Mouse (Mus musculus) cerebellum, postnatal 25 days (tissue): ENCODE results near the gene Unc119b.
"Not testable (repeated sequence)": the region's sequence is repeated elsewhere in the genome, so short reads cannot be mapped to it uniquely, and the experiment has no call there.

Experiments used
- DNase-seq, 2 experiments: peaks; one replicate each; pipeline ENCODE4 v3.0.0; 2021; ENCODE audit warnings: mixed read lengths in 2 of 2

Gene Unc119b

GRCm38 (mm10) chr5:115156933-115157589 lies 22.3 kb upstream of the Unc119b start:
- DNase-seq: peak; percentile 19 to 44

DNA sequence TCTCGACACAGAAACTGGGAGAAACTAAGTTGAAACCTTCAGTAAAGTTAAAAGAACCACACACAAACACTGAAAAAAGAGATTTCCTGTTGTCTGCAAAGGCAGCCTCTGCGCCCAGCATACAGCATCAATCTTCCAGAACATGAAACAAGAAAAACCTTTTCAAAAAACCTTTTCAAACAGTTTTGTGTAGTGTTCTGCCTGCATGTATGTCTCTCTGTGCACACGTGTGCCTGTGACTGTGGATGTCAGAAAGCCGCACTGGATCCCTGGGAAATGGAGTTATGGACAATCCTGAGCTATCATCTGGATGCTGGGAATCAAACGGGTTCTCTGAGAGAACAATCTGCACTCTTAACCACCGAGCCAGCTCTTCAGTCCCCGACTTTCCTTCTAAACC lies 21.6 kb upstream of the Unc119b start:
- no peak for DNase-seq

- DNase-seq: peak; percentile 16 to 47
Measured at GRCm38 (mm10) chr5:115155831-115156230, 21.1 kb upstream of the Unc119b start.

- DNase-seq: no peak
Measured at GRCm38 (mm10) chr5:115155156-115155631, 20.4 kb upstream of the Unc119b start.

- DNase-seq: no peak
Measured at GRCm38 (mm10) chr5:115152132-115152956, 17.6 kb upstream of the Unc119b start.

GRCm38 (mm10) chr5:115151457-115151856 lies 16.7 kb upstream of the Unc119b start:
- DNase-seq: no peak

- no peak for DNase-seq
Measured at GRCm38 (mm10) chr5:115150991-115151390, 16.2 kb upstream of the Unc119b start.

- no peak for DNase-seq
Measured at GRCm38 (mm10) chr5:115149675-115150459, 15.1 kb upstream of the Unc119b start.

- DNase-seq: not testable (repeated sequence)
Measured at GRCm38 (mm10) chr5:115148872-115149271, 14.1 kb upstream of the Unc119b start.

- DNase-seq: no peak
Measured at GRCm38 (mm10) chr5:115148378-115148777, 13.6 kb upstream of the Unc119b start.

GRCm38 (mm10) chr5:115147388-115147787 lies 12.6 kb upstream of the Unc119b start:
- no peak for DNase-seq

GRCm38 (mm10) chr5:115146747-115147130 lies 12.0 kb upstream of the Unc119b start:
- DNase-seq: no peak

- no peak for DNase-seq
Measured at GRCm38 (mm10) chr5:115145976-115146746, 11.4 kb upstream of the Unc119b start.

DNA sequence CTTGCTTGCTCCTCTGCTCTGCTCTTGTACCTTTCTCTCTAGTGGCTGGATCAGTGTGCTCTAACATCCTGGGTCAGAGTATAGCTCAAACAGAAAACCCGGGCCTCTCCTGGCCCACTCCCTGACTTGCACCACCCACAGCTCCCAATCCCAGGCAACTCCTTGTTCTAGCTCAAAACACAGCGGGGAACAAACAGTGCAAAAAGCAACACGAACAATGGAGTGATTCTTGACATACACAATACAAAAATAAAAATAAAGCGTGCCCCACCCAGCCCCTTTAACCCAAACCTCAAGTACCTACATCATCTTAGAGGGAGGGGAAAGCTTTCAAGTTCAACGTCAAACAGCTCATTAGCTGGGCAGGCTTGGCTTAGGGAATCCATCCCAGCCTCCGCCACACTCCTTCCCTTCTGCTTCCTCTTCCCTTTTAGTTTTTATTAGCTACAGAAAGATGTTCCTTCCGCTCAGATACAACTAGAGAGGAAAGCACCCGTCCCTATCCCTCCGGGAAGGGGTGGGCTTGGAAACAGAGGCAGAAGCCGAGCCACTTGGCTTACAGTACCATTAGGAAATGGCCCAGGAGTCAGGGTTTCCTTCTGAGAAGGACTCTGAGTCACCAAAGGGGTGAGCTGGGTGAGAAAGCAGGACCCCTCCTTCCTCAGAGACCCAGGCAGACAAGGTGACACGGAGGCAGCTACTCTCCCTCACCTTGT lies 10.6 kb upstream of the Unc119b start:
- DNase-seq: no peak

- peak in 1 of 2 experiments; percentile 7 for DNase-seq
Measured at GRCm38 (mm10) chr5:115144471-115144870, 9.7 kb upstream of the Unc119b start.

GRCm38 (mm10) chr5:115143552-115143951 lies 8.8 kb upstream of the Unc119b start:
- DNase-seq: peak; percentile 70 to 73

GRCm38 (mm10) chr5:115142166-115142697 lies 7.5 kb upstream of the Unc119b start:
- no peak for DNase-seq

- DNase-seq: no peak
Measured at GRCm38 (mm10) chr5:115140726-115141125, 6.0 kb upstream of the Unc119b start.

GRCm38 (mm10) chr5:115139124-115139523 lies 4.3 kb upstream of the Unc119b start:
- DNase-seq: no peak

GRCm38 (mm10) chr5:115133358-115134066 lies 1.3 kb downstream of the Unc119b start:
- no peak for DNase-seq

DNA sequence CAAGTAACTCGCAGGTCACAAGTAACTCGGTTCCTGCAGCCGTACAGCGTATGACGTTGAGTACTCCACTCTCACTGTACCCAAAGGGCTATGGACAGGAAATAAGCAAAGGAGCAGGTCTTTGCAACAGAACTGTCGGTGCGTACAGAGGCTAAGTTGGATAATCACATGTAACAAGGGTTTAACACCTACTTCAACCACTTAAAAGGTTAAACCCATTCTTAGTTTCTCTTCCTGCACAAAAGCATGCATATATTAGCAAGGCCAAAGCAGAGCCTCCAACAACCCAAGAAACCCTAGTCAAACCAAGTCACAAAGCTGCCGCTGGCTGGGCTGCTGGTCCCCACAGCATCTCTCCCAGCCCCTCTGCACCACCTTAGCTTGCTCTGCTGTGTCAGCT lies 2.3 kb downstream of the Unc119b start:
- no peak for DNase-seq
